Mouse (Mus musculus) megakaryocyte, embryonic 14.5 days (primary cell): ENCODE measurements around the gene Fsd2.
A peak's percentile ranks its signal among the peaks of the same experiment; 100 is the strongest.

Experiments
- FLI1 ChIP-seq: IDR thresholded peaks from 2 replicates; pipeline ENCODE4 v1.6.1; 2012; ENCODE audit warnings: low read length, inconsistent platforms, mixed read lengths
- GATA1 ChIP-seq: IDR thresholded peaks from 3 replicates; pipeline ENCODE4 v1.6.1; 2012; ENCODE audit warnings: mixed read lengths, low read length, inconsistent platforms, borderline replicate concordance

DNA sequence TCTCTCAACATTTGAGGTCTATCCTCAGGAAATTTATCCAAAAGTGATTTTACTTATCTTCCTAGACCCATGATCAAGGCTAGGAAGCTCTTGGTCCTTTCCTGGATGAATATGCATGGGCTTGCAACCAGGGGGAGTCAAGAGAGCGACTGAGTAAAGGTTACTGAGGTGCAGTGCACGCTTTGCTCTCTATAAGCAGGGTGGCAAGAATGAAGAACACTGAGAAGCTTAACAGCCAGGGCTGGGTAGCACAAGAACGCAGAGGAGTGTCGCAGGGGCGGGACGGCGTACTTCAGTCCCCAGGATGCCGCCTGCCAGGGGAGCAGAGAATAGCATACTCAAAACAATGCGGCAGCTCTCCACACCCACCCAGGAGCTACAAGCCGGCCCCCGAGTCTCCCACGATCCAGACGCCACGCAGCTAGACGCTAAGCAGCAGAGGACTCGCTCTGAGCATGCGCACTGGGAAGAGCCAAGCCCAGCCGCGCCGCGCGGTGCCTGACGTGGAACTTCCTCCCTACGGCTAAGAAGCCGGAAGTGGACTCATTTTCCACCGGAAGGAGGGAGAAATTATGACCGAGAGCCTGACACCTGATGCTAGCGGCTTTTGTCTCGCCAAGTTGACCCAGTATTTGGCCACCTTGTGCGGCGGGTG lies 43.6 kb downstream of the Fsd2 start:
- TF ChIP-seq FLI1 (peak; percentile 86; the same call in 1 of the 2 replicates), GATA1 (no peak)
